ENCODE assay signal across 10 mouse cellular contexts in the genomic region with DNA sequence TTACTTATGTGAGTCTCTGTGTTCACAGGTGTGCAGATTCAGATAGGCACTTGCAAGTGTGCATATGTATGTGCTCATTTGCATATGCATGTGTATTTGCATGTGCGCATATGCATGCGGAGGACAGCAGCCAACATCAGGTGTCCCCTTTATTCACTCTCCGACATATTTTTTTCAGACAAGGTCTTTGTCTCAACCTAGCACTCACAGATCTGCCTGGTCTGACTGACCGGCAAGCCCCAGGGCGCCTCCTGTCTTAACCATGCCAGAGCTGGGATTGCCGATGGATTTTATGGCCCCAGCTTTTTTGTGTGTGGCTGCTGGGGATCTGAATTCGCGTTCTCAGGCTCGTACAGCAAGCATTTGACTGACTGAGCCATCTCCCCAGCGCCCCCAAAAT. TPM values are rescaled to one million over a fixed set of nuclear protein-coding genes. Genes with fewer than 3 reads are reported as not detected.
A peak's percentile ranks its signal among the peaks of the same experiment; 100 is the strongest.
DNase-seq lines count a peak whose midpoint lies in the region; ATAC-seq and TF ChIP-seq lines count a peak whose summit lies in the region.
"Had no signal": no experiment of that assay in that cellular context is flagged by ENCODE, and none has a peak within 500 bp of the region (broad histone marks: within the 10 kb centered on the region; RNA-seq: fewer than 3 reads in every experiment).

No protein-coding gene starts in this region.

- 6% methylated on average over 10 of the region's 10 CpGs for WGBS in hindbrain, embryonic 14.5 days
- WGBS in neural tube, embryonic 13.5 days: under 1% methylated on average over 10 of the region's 10 CpGs

- no peaks in the 10 kb centered on the region for H3K9me3 ChIP-seq in hindbrain, embryonic 14.5 days (ENCODE audit: control insufficient read depth, low read length)
- no peaks in the 10 kb centered on the region for H3K9me3 ChIP-seq in neural tube, embryonic 13.5 days

- peak overlapping the region; percentile 42 for H3K4me2 ChIP-seq in hindbrain, embryonic 14.5 days (replicated peaks)
- H3K4me2 ChIP-seq in neural tube, embryonic 13.5 days: peak overlapping the region; percentile 50

- H3K4me1 ChIP-seq in hindbrain, embryonic 14.5 days (replicated peaks; ENCODE audit: control insufficient read depth, insufficient read depth, low read length): peaks cover 11% of the 10 kb centered on the region
- peaks cover 10% of the 10 kb centered on the region for H3K4me1 ChIP-seq in neural tube, embryonic 13.5 days (replicated peaks)

- peak; percentile 4 to 10 for DNase-seq in cerebellum, postnatal 36 days
- no peak for DNase-seq in cerebellum, adult 8-10 months
- peak; percentile 12 to 13 for DNase-seq in left cerebral cortex, postnatal 36 days (ENCODE audit: low spot score in 2 of 2)
- DNase-seq in left cerebral cortex, adult 9 months (ENCODE audit: low spot score in 2 of 2): no peak
- DNase-seq in hindbrain, embryonic 14.5 days (ENCODE audit: low spot score): peak; percentile 33
- DNase-seq in layer of hippocampus, adult 2 months (ENCODE audit: low spot score in 2 of 2): no peak
- no peak for DNase-seq in T-cell, adult 2 months (ENCODE audit: low spot score)
- DNase-seq: B cell, adult 2 months; thymus, postnatal 25 days had no signal

- H3K27ac ChIP-seq in hindbrain, embryonic 14.5 days: no peak overlapping the region
- no peak overlapping the region for H3K27ac ChIP-seq in neural tube, embryonic 13.5 days (replicated peaks)
- H3K27ac ChIP-seq in layer of hippocampus, adult 2 months: no peak overlapping the region

- ATAC-seq in hindbrain, embryonic 14.5 days (ENCODE audit: low FRiP score): no peak
- ATAC-seq in neural tube, embryonic 13.5 days (ENCODE audit: low read depth): peak; percentile 49; the same call in 1 of the 2 replicates

- H3K9ac ChIP-seq in hindbrain, embryonic 14.5 days: peak overlapping the region; percentile 35
- peak overlapping the region; percentile 31; the same call in 1 of the 2 replicates for H3K9ac ChIP-seq in neural tube, embryonic 13.5 days

- 0 out of 2 replicates have a peak overlapping the region, but pooled peaks have one; percentile 12 for H3K4me3 ChIP-seq in hindbrain, embryonic 14.5 days (replicated peaks; ENCODE audit: low read length)
- peak overlapping the region; percentile 22 for H3K4me3 ChIP-seq in neural tube, embryonic 13.5 days
- H3K4me3 ChIP-seq in layer of hippocampus, adult 2 months: no peak overlapping the region; the same call in 1 of the 2 replicates

- H3K36me3 ChIP-seq in hindbrain, embryonic 14.5 days (replicated peaks; ENCODE audit: control insufficient read depth, insufficient read depth): no peaks in the 10 kb centered on the region
- no peaks in the 10 kb centered on the region for H3K36me3 ChIP-seq in neural tube, embryonic 13.5 days

- no peaks in the 10 kb centered on the region for H3K27me3 ChIP-seq in hindbrain, embryonic 14.5 days (ENCODE audit: control insufficient read depth, insufficient read depth, low read length)
- 0 out of 2 replicates have a peak, but pooled peaks cover 10% of the 10 kb centered on the region for H3K27me3 ChIP-seq in neural tube, embryonic 13.5 days

- intact Hi-C loops in left cerebral cortex, postnatal 36 days (cut with DNase I): no loop called here

- no peak for TF ChIP-seq CTCF in layer of hippocampus, adult 2 months (conservative IDR thresholded peaks at IDR 0.05)

RNA-seq across cellular contexts. Expression of a gene that starts 28.9 kb away (rescaled TPM):
- total RNA-seq in left cerebral cortex, postnatal 36 days (2021): 10 to 100 TPM; 22.3 to 22.9 TPM
- polyA plus RNA-seq in hindbrain, embryonic 14.5 days (2014; fragmentation: Nextera tagmentation; extraction: Ambion mirVana): 61.2 and 67.4 TPM in 2 replicates
- polyA plus RNA-seq in neural tube, embryonic 13.5 days (2015; fragmentation: Nextera tagmentation; extraction: Ambion mirVana): 83.3 and 94.6 TPM in 2 replicates
- total RNA-seq in layer of hippocampus, adult 2 months (2021): 10 to 100 TPM; 14.7 to 18.5 TPM

Comparison
In these comparisons a context has a peak if more than half of its experiments do, and no peak if none do; other contexts are left out.
1. DNase-seq: peak in cerebellum, postnatal 36 days (2 of 2), left cerebral cortex, postnatal 36 days (2 of 2) and hindbrain, embryonic 14.5 days (single experiment); none in cerebellum, adult 8-10 months (single experiment), left cerebral cortex, adult 9 months (0 of 2), layer of hippocampus, adult 2 months (0 of 2) and T-cell, adult 2 months (single experiment).